In the genomic region with DNA sequence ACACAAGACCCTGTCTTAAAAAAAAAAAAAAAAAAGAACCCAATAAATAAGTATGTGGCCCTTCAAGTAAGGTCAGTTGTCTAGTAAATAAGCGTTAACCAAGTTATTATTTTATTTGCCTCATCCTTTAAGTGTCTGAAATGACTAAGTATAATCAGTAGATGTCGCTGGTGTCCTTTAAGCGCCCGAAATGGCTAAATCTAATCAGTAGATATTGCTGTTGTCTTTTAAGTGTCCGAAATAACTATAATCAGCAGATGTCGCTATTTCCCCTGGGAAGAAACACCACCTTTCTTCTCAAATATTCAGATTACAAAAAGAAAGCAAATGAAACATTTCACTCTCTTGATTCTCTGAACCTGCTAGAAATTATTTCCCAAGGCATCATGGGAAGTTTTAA, we compare ENCODE assay signal across 8 mouse cellular contexts. TPM values are rescaled to one million over a fixed set of nuclear protein-coding genes. Genes with fewer than 3 reads are reported as not detected.
DNase-seq lines count a peak whose midpoint lies in the region; ATAC-seq and TF ChIP-seq lines count a peak whose summit lies in the region.
"Had no signal": no experiment of that assay in that cellular context is flagged by ENCODE, and none has a peak within 500 bp of the region (broad histone marks: within the 10 kb centered on the region; RNA-seq: fewer than 3 reads in every experiment).

No protein-coding gene starts in this region.

- no peaks in the 10 kb centered on the region for H3K36me3 ChIP-seq in kidney, embryonic 16.5 days (ENCODE audit: insufficient read depth, low read length)
- no peaks in the 10 kb centered on the region for H3K36me3 ChIP-seq in stomach, postnatal 0 days (ENCODE audit: control insufficient read depth, insufficient read depth, low read length)
- H3K36me3 ChIP-seq: heart, embryonic 13.5 days had no signal

- no peak overlapping the region for H3K4me2 ChIP-seq in kidney, embryonic 16.5 days (replicated peaks; ENCODE audit: low read depth, low read length)
- H3K4me2 ChIP-seq in stomach, postnatal 0 days (replicated peaks; ENCODE audit: low read depth), result no peak overlapping the region
- H3K4me2 ChIP-seq: heart, embryonic 13.5 days had no signal

- peak; percentile 54 for DNase-seq in kidney, postnatal 10 days
- peak; percentile 33 to 42 for DNase-seq in B cell, adult 2 months
- DNase-seq in ES-CJ7 (ENCODE audit: low read depth, low spot score), result peak; percentile 74
- DNase-seq in layer of hippocampus, adult 9-10 months (ENCODE audit: low spot score), result peak; percentile 88
- no peak for DNase-seq in stomach, postnatal 0 days (ENCODE audit: low spot score)

- WGBS in kidney, embryonic 16.5 days, result 14% methylated on average over 6 of the region's 6 CpGs
- 11% methylated on average over 6 of the region's 6 CpGs for WGBS in stomach, postnatal 0 days

- H3K27ac ChIP-seq in kidney, embryonic 16.5 days (ENCODE audit: low read length), result no peak overlapping the region
- no peak overlapping the region for H3K27ac ChIP-seq in stomach, postnatal 0 days (replicated peaks)
- H3K27ac ChIP-seq: heart, embryonic 13.5 days had no signal

- TF ChIP-seq CTCF in stomach, postnatal 0 days (IDR thresholded peaks at IDR 0.05; ENCODE audit: low read depth), result peak; percentile 98

- H3K27me3 ChIP-seq in kidney, embryonic 16.5 days (ENCODE audit: insufficient read depth, low read length), result peaks cover 2% of the 10 kb centered on the region; the same call in 1 of the 2 replicates
- H3K27me3 ChIP-seq in stomach, postnatal 0 days (ENCODE audit: control insufficient read depth, insufficient read depth, low read length), result no peaks in the 10 kb centered on the region; the same call in 1 of the 2 replicates

- no peak for ATAC-seq in kidney, embryonic 16.5 days (ENCODE audit: low FRiP score, low TSS enrichment)
- peak; percentile 85 for ATAC-seq in common myeloid progenitor, adult 5-6 weeks (replicated peaks; ENCODE audit: low read depth, poor library complexity, severe bottlenecking)
- 0 out of 2 replicates have a peak, but pooled peaks have one; percentile 24 for ATAC-seq in stomach, postnatal 0 days (ENCODE audit: low FRiP score, low TSS enrichment)

- no peak overlapping the region for H3K9ac ChIP-seq in kidney, embryonic 16.5 days (replicated peaks; ENCODE audit: low read length)
- no peak overlapping the region for H3K9ac ChIP-seq in stomach, postnatal 0 days (ENCODE audit: low read length)
- H3K9ac ChIP-seq: heart, embryonic 13.5 days had no signal

- H3K4me1 ChIP-seq in kidney, embryonic 16.5 days (ENCODE audit: insufficient read depth, low read length), result no peaks in the 10 kb centered on the region
- no peaks in the 10 kb centered on the region for H3K4me1 ChIP-seq in stomach, postnatal 0 days (replicated peaks; ENCODE audit: control insufficient read depth, insufficient read depth)

- TF ChIP-seq EP300 in stomach, postnatal 0 days (optimal IDR thresholded peaks at IDR 0.05), result no peak

- H3K4me3 ChIP-seq in kidney, embryonic 16.5 days (ENCODE audit: low read length), result no peak overlapping the region
- H3K4me3 ChIP-seq in stomach, postnatal 0 days (ENCODE audit: low read depth, low read length), result no peak overlapping the region
- H3K4me3 ChIP-seq: heart, embryonic 13.5 days had no signal

- H3K9me3 ChIP-seq in kidney, embryonic 16.5 days (ENCODE audit: low read length), result no peaks in the 10 kb centered on the region
- no peaks in the 10 kb centered on the region for H3K9me3 ChIP-seq in stomach, postnatal 0 days (ENCODE audit: control insufficient read depth, low read length)
- H3K9me3 ChIP-seq: heart, embryonic 13.5 days had no signal

RNA-seq across cellular contexts. Expression of a gene that starts 5.8 kb away (rescaled TPM):
- 4.5 and 5.1 TPM in 2 replicates for polyA plus RNA-seq in kidney, embryonic 16.5 days (2015; fragmentation: Nextera tagmentation; extraction: Ambion mirVana)
- total RNA-seq in common myeloid progenitor, adult 5-6 weeks (2017), result not detected in 2 replicates
- polyA plus RNA-seq in stomach, postnatal 0 days (2015; fragmentation: Nextera tagmentation; extraction: Ambion mirVana), result 0.05 and 0.38 TPM in 2 replicates
- polyA plus RNA-seq: heart, embryonic 13.5 days had no signal
